Mouse (Mus musculus) small intestine, adult 2 months (tissue): ENCODE measurements around the gene Abcb9.

Source experiments
- CTCF ChIP-seq: fragments of 200-500 bp; IDR thresholded peaks from 2 replicates; pipeline ENCODE4 v1.5.1; 2012; ENCODE audit warnings: low read depth, mild to moderate bottlenecking, control low read depth, inconsistent platforms, low read length, moderate library complexity, mixed read lengths; ENCODE audit not compliant: insufficient replicate concordance, insufficient read length; ENCODE audit errors: extremely low read depth
- POLR2A ChIP-seq: fragments of 200-500 bp; IDR thresholded peaks from 2 replicates; pipeline ENCODE4 v1.6.1; 2012; ENCODE audit warnings: low read depth, mild to moderate bottlenecking, control low read depth, inconsistent platforms, low read length, moderate library complexity

- TF ChIP-seq CTCF (no peak), POLR2A (no peak)
Measured at GRCm38 (mm10) chr5:124062037-124062824, 33.4 kb downstream of the Abcb9 start.
